Mouse (Mus musculus): ENCODE data around the gene Nudt10. TPM values are rescaled to one million over a fixed set of nuclear protein-coding genes. Genes with fewer than 3 reads are reported as not detected.
"Not testable (repeated sequence)": the region's sequence is repeated elsewhere in the genome, so short reads cannot be mapped to it uniquely, and the experiment has no call there.

Nudt10 gene
- polyA plus RNA-seq (2021) = not detected

DNA sequence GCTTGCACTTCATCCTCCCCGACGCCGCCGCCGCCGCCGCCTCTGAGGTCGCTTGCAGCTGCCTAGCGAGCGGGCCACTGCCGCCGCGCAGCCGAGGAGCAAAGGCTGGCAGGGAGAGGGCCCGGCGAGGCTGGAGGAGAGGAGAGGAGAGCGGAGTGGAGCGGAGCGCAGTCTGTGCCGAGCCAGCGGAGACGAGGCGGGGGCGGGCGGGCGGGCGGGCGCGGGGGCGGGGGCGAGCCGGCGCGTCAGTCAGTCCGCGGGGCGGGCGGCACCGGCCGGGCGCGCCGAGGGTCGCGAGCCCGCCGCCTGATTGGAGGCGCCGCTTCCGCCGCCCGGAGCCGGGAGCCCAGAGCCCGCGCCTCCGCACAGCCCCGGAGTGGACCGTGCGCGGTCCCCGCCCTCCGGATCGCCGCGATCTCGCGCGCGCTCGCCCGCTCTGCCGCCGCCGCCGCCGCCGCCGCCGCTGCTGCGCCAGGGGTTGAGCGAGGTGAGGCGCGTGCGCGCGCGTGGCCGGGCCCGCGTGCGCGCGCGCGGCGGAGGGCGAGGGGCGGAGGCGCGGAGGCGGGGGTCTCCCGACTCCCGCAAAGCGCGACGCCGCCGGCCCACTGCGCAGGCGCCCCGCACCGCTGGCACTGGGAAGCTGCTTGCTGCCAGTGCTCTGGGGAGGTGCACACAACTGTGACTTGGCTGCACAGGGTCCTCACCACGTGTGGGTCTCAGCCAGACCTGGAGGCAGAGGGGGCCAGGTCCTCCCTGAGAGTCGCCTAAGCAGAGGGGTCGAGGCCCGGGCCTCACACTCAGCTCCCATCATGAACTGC is at the start of gene Nudt10:
TSS of gene Nudt10 (minus strand) at position 193 of the 818 bp plus-strand sequence.
- POLR2A ChIA-PET; DNase-seq (ENCODE audit: low read depth, low spot score); ATAC-seq; in situ Hi-C loops (cut with MboI; ENCODE audit: low pct_unique_long_range_greater_than_20kb); CTCF ChIA-PET: not testable (repeated sequence)
- H3K27me3 ChIP-seq = peaks cover 36% of the 10 kb centered on the region

DNA sequence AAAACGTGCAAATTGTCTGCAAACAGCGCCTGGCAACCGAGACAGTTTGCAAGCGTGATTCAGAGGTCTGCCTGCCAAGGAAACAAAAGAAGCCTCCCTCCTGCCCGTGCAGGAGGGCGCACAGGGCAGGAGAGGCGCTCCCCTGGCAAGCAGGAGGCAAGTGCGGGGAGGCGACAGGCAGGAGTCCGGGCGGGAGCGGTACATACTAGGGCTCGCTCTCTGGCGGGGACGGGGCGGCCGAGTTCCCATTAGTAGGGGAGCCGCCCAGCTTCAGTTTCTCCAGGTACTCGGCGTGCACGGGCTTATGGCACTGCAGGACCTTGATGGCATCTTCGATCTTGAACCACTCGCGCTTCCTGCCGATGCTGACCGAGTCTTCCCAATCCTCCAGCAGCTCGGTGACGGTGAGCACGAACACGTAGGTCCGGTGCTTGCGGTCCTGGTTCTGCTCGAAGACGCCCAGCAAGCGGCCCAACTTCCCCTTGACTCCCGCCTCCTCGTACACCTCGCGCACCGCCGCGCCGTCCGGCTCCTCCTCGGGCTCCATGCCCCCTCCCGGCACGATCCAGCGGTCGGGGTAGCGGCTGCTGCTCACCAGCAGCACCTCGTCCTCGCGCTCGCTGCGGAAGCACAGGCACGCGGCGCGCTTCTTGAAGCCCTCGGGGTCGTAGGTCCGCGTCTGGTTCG is 536 bp downstream of the Nudt10 start:
- POLR2A ChIA-PET = not testable (repeated sequence)

DNA sequence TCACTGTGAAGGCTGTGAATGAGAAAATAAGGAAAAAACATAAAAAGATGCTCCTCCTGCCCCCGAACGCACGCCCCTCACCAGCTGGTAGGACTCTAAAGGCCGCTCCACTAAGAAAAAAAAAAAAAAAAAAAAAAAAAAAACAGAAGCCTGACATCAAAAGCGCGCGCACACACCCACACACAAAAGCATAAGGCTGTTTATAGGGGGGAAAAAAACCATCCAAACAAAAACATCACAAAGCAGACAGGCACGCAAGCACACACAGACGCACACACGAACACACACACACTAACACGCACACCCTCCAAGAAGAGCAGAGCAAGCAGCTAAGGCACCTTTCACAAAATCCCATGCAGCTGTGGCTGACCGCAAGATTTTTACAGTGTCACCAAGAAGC is 1.1 kb downstream of the Nudt10 start:
- ChIA-PET CTCF (no interaction called here), POLR2A (no interaction called here)
- peaks cover 44% of the 10 kb centered on the region for H3K27me3 ChIP-seq
- in situ Hi-C loops (cut with MboI; ENCODE audit: low pct_unique_long_range_greater_than_20kb) = no loop called here
- DNase-seq (ENCODE audit: low read depth, low spot score) = no peak
- ATAC-seq = no peak
- no peak for TF ChIP-seq CTCF (IDR thresholded peaks at IDR 0.05)

More for the DNA sequence above, 536 bp downstream of the Nudt10 start:
- ATAC-seq; DNase-seq (ENCODE audit: low read depth, low spot score); CTCF ChIA-PET; in situ Hi-C loops (cut with MboI; ENCODE audit: low pct_unique_long_range_greater_than_20kb): not testable (repeated sequence)
- H3K27me3 ChIP-seq = peaks cover 43% of the 10 kb centered on the region

Other genes with a start within 250 kb of the Nudt10 start
- not detected for gene Nudt11, start 125.6 kb downstream of the Nudt10 start, polyA plus RNA-seq (2021)
- gene AU022751, start 89.6 kb downstream of the Nudt10 start, polyA plus RNA-seq (2021) = not detected
- gene Bmp15, start 147.7 kb upstream of the Nudt10 start, polyA plus RNA-seq (2021) = 0.03 TPM
- 30.8 TPM for gene Shroom4, start 226.8 kb upstream of the Nudt10 start, polyA plus RNA-seq (2021)